Mouse (Mus musculus) bone marrow, adult 2 months (tissue): Measurements from ENCODE around the gene Zscan2.

Experiments
- CTCF ChIP-seq: fragments of 200-500 bp; IDR thresholded peaks from 2 replicates; pipeline ENCODE4 v1.5.1; 2011; ENCODE audit warnings: low read length, control low read depth; ENCODE audit not compliant: control insufficient read depth, insufficient read depth
- POLR2A ChIP-seq: fragments of 200-500 bp; IDR thresholded peaks from 2 replicates; pipeline ENCODE4 v1.6.1; 2011; ENCODE audit warnings: low read depth, mild to moderate bottlenecking, control low read depth, low read length, borderline replicate concordance; ENCODE audit not compliant: control insufficient read depth

- TF ChIP-seq CTCF, result no peak
- TF ChIP-seq POLR2A, result no peak
Measured at GRCm38 (mm10) chr7:80846280-80846678, 14.4 kb upstream of the Zscan2 start.
